Mouse (Mus musculus) cortical plate, adult 2 months (tissue): ENCODE measurements around the gene Mindy4b-ps. TPM values are rescaled to one million over a fixed set of nuclear protein-coding genes. Genes with fewer than 3 reads are reported as not detected.
"Not testable (repeated sequence)": the region's sequence is repeated elsewhere in the genome, so short reads cannot be mapped to it uniquely, and the experiment has no call there.

ENCODE experiments used
- H3K27ac ChIP-seq: fragments of 200-500 bp; 2 replicates; pipeline ENCODE4 v1.5.1; 2012; ENCODE audit warnings: low read length, control low read depth, inconsistent platforms; ENCODE audit not compliant: insufficient read depth
- H3K4me1 ChIP-seq: fragments of 200-500 bp; 2 replicates; pipeline ENCODE4 v1.6.1; 2011; ENCODE audit warnings: low read length; ENCODE audit not compliant: control insufficient read depth, insufficient read depth
- H3K4me3 ChIP-seq: fragments of 200-500 bp; 2 replicates; pipeline ENCODE4 v1.5.1; 2011; ENCODE audit warnings: mild to moderate bottlenecking, low read length, control low read depth; ENCODE audit not compliant: insufficient read depth
- CTCF ChIP-seq: fragments of 200-500 bp; IDR thresholded peaks from 2 replicates; pipeline ENCODE4 v1.5.1; 2011; ENCODE audit warnings: mild to moderate bottlenecking, control low read depth, low read length; ENCODE audit not compliant: insufficient read depth; ENCODE audit errors: extremely low read depth
- POLR2A ChIP-seq: fragments of 200-500 bp; IDR thresholded peaks from 2 replicates; pipeline ENCODE4 v1.6.1; 2011; ENCODE audit warnings: mild to moderate bottlenecking, low read length, control low read depth; ENCODE audit not compliant: insufficient read depth; ENCODE audit errors: extremely low read depth
- polyA plus RNA-seq: library from polyadenylated mRNA; depleted of rRNA; stranded (reverse); fragments of >200 nt; gene quantifications from 2 replicates; pipeline ENCODE4 v1.2.3, GENCODE M21; 2012; rRNA removed

The Mindy4b-ps gene
- 1.6 and 2.2 TPM in 2 replicates for polyA plus RNA-seq

DNA sequence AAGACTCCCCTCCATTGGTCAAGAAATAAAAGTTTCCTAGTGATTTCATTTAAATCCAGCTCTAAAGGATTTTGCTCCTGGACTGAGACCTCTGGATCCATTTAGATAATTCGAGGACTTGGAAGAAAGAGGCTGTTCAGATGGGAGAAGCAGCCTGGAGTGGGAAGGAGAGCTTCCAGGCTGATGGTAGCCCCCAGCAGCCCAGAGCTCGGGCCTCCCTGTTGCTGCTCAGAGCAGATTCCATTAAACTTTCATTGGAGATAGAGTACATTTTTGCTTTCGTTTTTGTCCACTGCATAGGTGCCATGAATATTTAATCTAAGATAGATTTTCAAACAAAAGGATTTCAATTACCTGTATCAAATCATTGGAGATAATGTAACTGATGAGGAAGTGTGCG is at the start of gene Mindy4b-ps:
Gene Mindy4b-ps, minus strand, starts transcription at position 101 of the 400 bp plus-strand sequence.
- Histone ChIP-seq H3K27ac (no peak within 1 kb of the TSS), H3K4me3 (no peak within 1 kb of the TSS), H3K4me1 (no peaks in the 10 kb centered on the region)
- no peak for TF ChIP-seq POLR2A
- TF ChIP-seq CTCF: no peak

DNA sequence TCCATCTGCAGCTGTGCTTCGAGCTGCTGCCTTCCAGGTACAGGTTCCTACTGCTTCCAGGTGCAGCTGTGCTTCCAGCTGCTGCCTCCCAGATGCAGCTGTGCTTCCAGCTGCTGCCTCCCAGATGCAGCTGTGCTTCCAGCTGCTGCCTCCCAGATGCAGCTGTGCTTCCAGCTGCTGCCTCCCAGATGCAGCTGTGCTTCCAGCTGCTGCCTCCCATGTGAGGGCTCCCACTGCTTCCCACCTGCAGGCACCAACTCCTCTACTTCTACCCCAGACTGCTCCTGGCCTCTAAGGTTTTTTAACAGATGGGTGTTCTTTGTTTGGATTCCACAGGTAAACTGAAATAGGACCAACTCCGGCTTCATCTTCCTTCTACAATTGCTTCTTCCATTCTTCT is 49.8 kb upstream of the Mindy4b-ps start:
- H3K27ac ChIP-seq, H3K4me3 ChIP-seq: not testable (repeated sequence)

DNA sequence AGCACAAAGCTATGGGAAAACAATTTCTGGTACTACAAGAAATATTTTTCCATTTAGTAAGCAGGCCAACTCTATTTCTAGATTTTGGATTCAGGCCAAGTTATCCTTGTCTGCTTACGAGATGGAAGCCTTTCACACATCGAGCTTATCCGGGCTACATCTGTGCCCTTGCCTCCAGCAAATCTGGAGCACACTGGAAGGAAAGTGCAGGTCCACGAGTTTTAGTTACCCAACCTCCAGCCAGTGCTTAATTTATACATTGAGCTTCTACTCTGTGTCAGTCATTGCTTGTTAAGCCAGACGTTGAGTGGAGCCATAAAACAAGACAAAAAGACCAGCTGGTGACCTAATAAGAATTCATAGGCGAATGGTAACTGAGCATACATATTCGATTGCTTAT is 43.6 kb upstream of the Mindy4b-ps start:
- H3K4me1 ChIP-seq: no peaks in the 10 kb centered on the region
- no peak overlapping the region for H3K27ac ChIP-seq
- no peak overlapping the region for H3K4me3 ChIP-seq
- TF ChIP-seq POLR2A (no peak), CTCF (no peak)

More for the DNA sequence above, 49.8 kb upstream of the Mindy4b-ps start:
- H3K4me1 ChIP-seq: not testable (repeated sequence)

DNA sequence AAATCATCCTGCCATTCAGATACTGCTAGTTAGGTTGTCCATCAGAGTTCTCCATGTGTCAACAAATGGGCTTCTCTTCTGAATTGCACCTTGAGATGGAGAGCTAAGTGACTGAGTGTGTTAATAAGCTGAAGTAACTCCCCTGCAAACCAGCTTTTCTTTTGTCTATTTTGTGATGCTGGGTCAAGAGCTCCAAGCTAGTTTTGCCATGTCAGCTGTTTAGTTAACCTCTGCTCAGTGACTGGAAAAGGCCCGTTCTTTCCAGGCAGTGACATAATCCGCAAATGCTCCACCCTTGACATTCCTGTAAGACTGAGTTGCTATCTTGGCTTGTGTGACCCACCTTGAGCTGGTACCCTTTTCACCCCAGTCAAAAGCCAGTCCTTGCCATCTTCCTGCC is 40.9 kb upstream of the Mindy4b-ps start:
- TF ChIP-seq POLR2A: no peak
- no peak for TF ChIP-seq CTCF
- Histone ChIP-seq H3K27ac (no peak overlapping the region), H3K4me3 (no peak overlapping the region), H3K4me1 (no peaks in the 10 kb centered on the region)

GRCm38 (mm10) chr3:58843415-58843814 is 21.3 kb upstream of the Mindy4b-ps start:
- Histone ChIP-seq H3K4me1 (no peaks in the 10 kb centered on the region), H3K4me3 (no peak overlapping the region), H3K27ac (no peak overlapping the region)
- TF ChIP-seq POLR2A (no peak), CTCF (peak; percentile 49)

GRCm38 (mm10) chr3:58833442-58834160 is 11.5 kb upstream of the Mindy4b-ps start:
- H3K4me3 ChIP-seq: no peak overlapping the region
- no peaks in the 10 kb centered on the region; the same call in 1 of the 2 replicates for H3K4me1 ChIP-seq
- no peak overlapping the region for H3K27ac ChIP-seq
- no peak for TF ChIP-seq CTCF
- no peak for TF ChIP-seq POLR2A

- no peak overlapping the region for H3K27ac ChIP-seq
- no peak for TF ChIP-seq CTCF
- TF ChIP-seq POLR2A: no peak
Measured at GRCm38 (mm10) chr3:58832888-58833287, 10.8 kb upstream of the Mindy4b-ps start.

DNA sequence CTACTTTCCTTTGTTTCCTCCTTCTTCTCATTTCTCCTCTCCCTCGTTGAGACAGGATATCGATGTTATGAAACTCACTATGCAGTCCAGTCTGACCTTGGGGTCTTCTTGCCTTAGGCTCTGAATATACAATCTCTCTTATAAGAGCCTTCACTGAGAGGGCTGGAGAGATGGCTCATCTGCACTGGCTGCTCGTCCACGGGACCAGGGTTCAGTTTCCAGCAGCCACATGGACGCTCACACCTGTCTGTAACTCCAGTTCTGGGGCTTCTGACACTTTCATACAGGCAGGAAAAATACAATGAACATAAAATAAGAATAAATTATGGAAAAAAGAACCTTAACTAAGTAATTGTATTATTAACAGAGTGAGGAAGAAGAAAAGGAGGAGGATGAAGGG is 9.5 kb upstream of the Mindy4b-ps start:
- no peak overlapping the region for H3K4me3 ChIP-seq
- TF ChIP-seq POLR2A (no peak), CTCF (no peak)
- H3K27ac ChIP-seq: no peak overlapping the region
- no peaks in the 10 kb centered on the region; the same call in 1 of the 2 replicates for H3K4me1 ChIP-seq

More at GRCm38 (mm10) chr3:58832888-58833287, 10.8 kb upstream of the Mindy4b-ps start:
- no peaks in the 10 kb centered on the region; the same call in 1 of the 2 replicates for H3K4me1 ChIP-seq
- no peak overlapping the region for H3K4me3 ChIP-seq

- H3K27ac ChIP-seq: no peak overlapping the region
- H3K4me1 ChIP-seq: no peaks in the 10 kb centered on the region; the same call in 1 of the 2 replicates
- no peak for TF ChIP-seq POLR2A
- TF ChIP-seq CTCF: no peak
- no peak overlapping the region for H3K4me3 ChIP-seq
Measured at GRCm38 (mm10) chr3:58829926-58830325, 7.8 kb upstream of the Mindy4b-ps start.

DNA sequence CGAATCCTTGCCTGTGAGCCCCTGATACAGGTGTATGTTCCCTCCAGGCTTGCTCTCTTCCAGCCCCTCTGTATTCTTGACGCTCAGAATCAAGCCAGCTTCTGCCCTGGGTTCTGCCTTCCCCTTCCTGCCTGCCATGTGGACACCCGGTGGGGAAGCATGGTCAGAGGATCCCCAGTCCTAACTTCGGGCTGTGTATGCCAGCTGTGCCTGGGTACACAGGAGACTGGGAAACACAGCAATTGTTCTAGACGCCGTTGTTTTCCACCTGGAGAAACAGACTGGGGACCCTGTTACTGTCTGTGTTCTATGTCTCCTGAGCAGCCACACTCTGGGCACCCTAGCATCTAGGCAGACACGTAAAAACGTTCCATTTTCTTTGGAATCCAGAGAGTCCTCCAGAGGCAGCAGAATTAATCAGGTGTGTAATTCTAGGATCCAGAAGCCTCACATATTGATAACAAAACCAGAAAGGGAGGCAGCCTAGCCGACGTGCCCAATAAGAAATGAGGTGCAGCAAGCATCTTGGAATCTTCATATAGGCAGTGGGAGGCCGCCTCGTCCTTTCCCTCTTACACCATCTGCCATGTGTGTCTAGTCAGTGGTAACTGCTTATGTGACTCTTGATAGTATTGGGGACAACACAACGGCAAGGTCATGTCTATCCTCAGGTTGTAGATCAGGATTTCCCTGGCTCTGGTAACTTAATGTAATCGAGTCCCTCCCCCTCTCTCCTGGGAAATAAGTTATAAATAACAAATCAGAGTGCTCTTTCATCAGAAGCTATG is 6.4 kb upstream of the Mindy4b-ps start:
- Histone ChIP-seq H3K4me3 (no peak overlapping the region), H3K27ac (no peak overlapping the region), H3K4me1 (no peaks in the 10 kb centered on the region; the same call in 1 of the 2 replicates)
- TF ChIP-seq POLR2A (no peak), CTCF (no peak)
